Mouse (Mus musculus) MEL (cell line): ENCODE data around the gene Hhipl2. TPM values are rescaled to one million over a fixed set of nuclear protein-coding genes. Genes with fewer than 3 reads are reported as not detected.

ENCODE experiments used
- DNase-seq: peaks from one replicate; pipeline ENCODE4 v3.0.0; 2011; ENCODE audit warnings: low read depth, low spot score
- H3K27ac ChIP-seq: 2 replicates; pipeline ENCODE4 v1.5.1; 2012; ENCODE audit warnings: low read depth, mild to moderate bottlenecking, control low read depth, low read length, moderate library complexity; ENCODE audit not compliant: control insufficient read depth
- H3K27me3 ChIP-seq, 2 experiments: fragments of 150-350 bp in 1 of 2; sonication (generic) in 1 of 2; 2 replicates each; pipeline ENCODE4 v1.6.1; 2012; ENCODE audit warnings: low read length in 2 of 2, mild to moderate bottlenecking in 2 of 2, improper control_type of control experiment in 1 of 2, moderate library complexity in 1 of 2; ENCODE audit not compliant: insufficient read depth in 2 of 2, control insufficient read depth in 1 of 2
- H3K36me3 ChIP-seq, 2 experiments: 2 replicates each; pipeline ENCODE4 v1.6.1; 2012 to 2014; ENCODE audit warnings: low read length in 2 of 2, improper control_type of control experiment in 1 of 2, inconsistent platforms in 1 of 2, mild to moderate bottlenecking in 1 of 2; ENCODE audit not compliant: insufficient read depth in 2 of 2, control insufficient read depth in 1 of 2
- H3K4me1 ChIP-seq, 2 experiments: fragments of 150-350 bp in 1 of 2; sonication (generic) in 1 of 2; 2 replicates each; pipeline ENCODE4 v1.6.1; 2012; ENCODE audit warnings: low read length in 2 of 2, improper control_type of control experiment in 1 of 2, mild to moderate bottlenecking in 1 of 2; ENCODE audit not compliant: insufficient read depth in 2 of 2, control insufficient read depth in 1 of 2
- H3K4me3 ChIP-seq, 2 experiments: fragments of 150-350 bp in 1 of 2; sonication (generic) in 1 of 2; 2 replicates each; pipeline ENCODE4 v1.5.1; 2012; ENCODE audit warnings: low read depth in 2 of 2, low read length in 2 of 2, mild to moderate bottlenecking in 2 of 2, moderate library complexity in 2 of 2, control low read depth in 1 of 2, improper control_type of control experiment in 1 of 2; ENCODE audit not compliant: control insufficient read depth in 1 of 2, insufficient read depth in 1 of 2
- H3K79me2 ChIP-seq: 2 replicates; pipeline ENCODE4 v1.6.1; 2012; ENCODE audit warnings: mild to moderate bottlenecking, low read length, moderate library complexity; ENCODE audit not compliant: control insufficient read depth, poor library complexity, insufficient read depth
- H3K9ac ChIP-seq: 2 replicates; pipeline ENCODE4 v1.6.1; 2012; ENCODE audit warnings: low read depth, mild to moderate bottlenecking, control low read depth, low read length, moderate library complexity; ENCODE audit not compliant: control insufficient read depth, poor library complexity, severe bottlenecking
- H3K9me3 ChIP-seq: fragments of 150-350 bp; sonication (generic); replicated peaks from 2 replicates; pipeline ENCODE4 v1.6.1; 2012; ENCODE audit warnings: mild to moderate bottlenecking, low read length, improper control_type of control experiment, moderate library complexity; ENCODE audit not compliant: insufficient read depth
- CHD1 ChIP-seq: IDR thresholded peaks from 2 replicates; pipeline ENCODE4 v1.6.1; 2012; ENCODE audit warnings: low read depth, mild to moderate bottlenecking, inconsistent platforms, low read length, improper control_type of control experiment
- CHD2 ChIP-seq: IDR thresholded peaks from 2 replicates; pipeline ENCODE4 v1.6.1; 2011; ENCODE audit warnings: low read length, improper control_type of control experiment
- CTCF ChIP-seq, 3 experiments: IDR thresholded peaks in 2 of 3; conservative IDR thresholded peaks in 1 of 3; 2 replicates each; pipeline ENCODE4 v1.5.1; 2011 to 2012; ENCODE audit warnings: low read length in 3 of 3, low read depth in 2 of 3, mild to moderate bottlenecking in 2 of 3, improper control_type of control experiment in 1 of 3, inconsistent platforms in 1 of 3, mixed read lengths in 1 of 3, moderate library complexity in 1 of 3; ENCODE audit not compliant: control insufficient read depth in 1 of 3, insufficient read depth in 1 of 3, poor library complexity in 1 of 3, severe bottlenecking in 1 of 3
- GATA1 ChIP-seq: IDR thresholded peaks from 2 replicates; pipeline ENCODE4 v1.6.1; 2011; ENCODE audit warnings: low read depth, low read length, improper control_type of control experiment
- RAD21 ChIP-seq: IDR thresholded peaks from 2 replicates; pipeline ENCODE4 v1.6.1; 2011; ENCODE audit warnings: mild to moderate bottlenecking, low read depth, low read length, improper control_type of control experiment
- SIN3A ChIP-seq: IDR thresholded peaks from 2 replicates; pipeline ENCODE4 v1.6.1; 2012; ENCODE audit warnings: low read length, improper control_type of control experiment, inconsistent platforms
- SMC3 ChIP-seq: IDR thresholded peaks from 2 replicates; pipeline ENCODE4 v1.6.1; 2011; ENCODE audit warnings: low read depth, low read length, improper control_type of control experiment
- UBTF ChIP-seq: IDR thresholded peaks from 2 replicates; pipeline ENCODE4 v1.6.1; 2012; ENCODE audit warnings: low read depth, mild to moderate bottlenecking, inconsistent platforms, low read length, improper control_type of control experiment, moderate library complexity, borderline replicate concordance; ENCODE audit not compliant: insufficient read depth
- ZC3H11A ChIP-seq: IDR thresholded peaks from 2 replicates; pipeline ENCODE4 v1.6.1; 2012; ENCODE audit warnings: low read depth, mild to moderate bottlenecking, inconsistent platforms, low read length, improper control_type of control experiment
- ZMIZ1 ChIP-seq: IDR thresholded peaks from 2 replicates; pipeline ENCODE4 v1.6.1; 2012; ENCODE audit warnings: low read depth, mild to moderate bottlenecking, inconsistent platforms, low read length, improper control_type of control experiment, moderate library complexity
- ZNF384 ChIP-seq: IDR thresholded peaks from 2 replicates; pipeline ENCODE4 v1.6.1; 2012; ENCODE audit warnings: low read depth, mild to moderate bottlenecking, inconsistent platforms, low read length, improper control_type of control experiment
- polyA plus RNA-seq, 2 experiments: library from polyadenylated mRNA; stranded (reverse) in 1 of 2; unstranded in 1 of 2; fragments of >175 nt in 1 of 2; fragments of >200 nt in 1 of 2; gene quantifications; 2 replicates each; pipeline versions ENCODE4 v1.2.1 to v1.2.4; 2012; ENCODE audit warnings: low replicate concordance in 2 of 2, low read depth in 1 of 2; ENCODE audit not compliant: insufficient read length in 2 of 2, insufficient read depth in 1 of 2, missing spikeins in 1 of 2
- total RNA-seq: library from RNA; depleted of rRNA; stranded (reverse); fragments of 300-350 nt; gene quantifications from 2 replicates; pipeline ENCODE4 v1.2.3, GENCODE M21; 2012; rRNA removed

The Hhipl2 gene
- total and polyA plus RNA-seq, 3 experiments: 0.08 to 0.63 TPM; not detected in 1

DNA sequence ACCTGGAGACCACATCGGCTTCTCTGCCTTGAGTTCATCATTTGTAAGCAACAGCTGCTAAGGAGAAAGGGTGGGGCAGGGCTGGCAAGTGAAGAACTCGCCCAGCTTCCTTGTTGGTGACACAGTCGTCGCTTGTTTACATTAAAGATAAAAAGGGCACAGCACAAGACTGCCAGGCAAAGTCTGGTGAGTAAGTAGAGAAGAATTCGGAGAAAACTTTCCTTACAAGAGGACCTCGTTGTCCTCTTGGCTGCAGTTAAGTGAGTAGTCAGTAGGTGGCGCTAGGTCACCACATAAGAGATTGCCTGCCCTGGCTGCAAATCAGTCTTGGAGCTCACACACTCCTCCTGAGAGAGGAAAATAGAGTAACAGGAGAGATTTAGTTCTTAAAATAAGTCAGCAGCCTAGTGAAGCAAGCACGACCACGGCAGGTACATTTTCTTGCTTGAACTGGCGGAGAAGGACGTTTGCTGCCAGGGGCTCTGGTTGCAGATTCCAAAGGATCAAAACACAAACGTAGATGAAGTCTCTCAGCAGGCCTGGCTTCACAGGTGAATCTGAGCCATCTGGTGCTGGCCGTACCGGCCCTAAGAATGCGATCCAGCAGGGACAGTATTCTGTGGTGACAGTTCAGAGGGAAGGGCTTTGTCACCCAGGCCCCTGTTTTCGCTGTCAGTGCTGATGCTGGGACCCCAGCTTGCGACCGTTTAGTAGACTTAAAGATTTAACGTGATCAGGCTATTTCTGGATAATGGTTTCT, 24.2 kb downstream of the Hhipl2 start:
- H3K79me2 ChIP-seq: no peaks in the 10 kb centered on the region
- H3K27me3 ChIP-seq: no peaks in the 10 kb centered on the region
- no peak overlapping the region for H3K27ac ChIP-seq
- no peak overlapping the region for H3K4me3 ChIP-seq
- H3K9ac ChIP-seq: no peak overlapping the region
- no peaks in the 10 kb centered on the region for H3K4me1 ChIP-seq
- no peaks in the 10 kb centered on the region for H3K9me3 ChIP-seq
- H3K36me3 ChIP-seq: no peaks in the 10 kb centered on the region
- TF ChIP-seq ZC3H11A (peak; percentile 81), RAD21 (peak; percentile 93), CHD1 (no peak), SMC3 (peak; percentile 77), CHD2 (no peak), ZNF384 (no peak), CTCF (IDR thresholded peaks at IDR 0.05 in 2 of 3, conservative IDR thresholded peaks at IDR 0.05 in 1 of 3; ENCODE audit: control insufficient read depth in 1 of 3, insufficient read depth in 1 of 3, low read depth in 2 of 3, low read length in 3 of 3, poor library complexity in 1 of 3, severe bottlenecking in 1 of 3) (peak; percentile 76 to 85 (median 83)), ZMIZ1 (no peak), GATA1 (no peak), UBTF (no peak)
- DNase-seq: peak; percentile 86

DNA sequence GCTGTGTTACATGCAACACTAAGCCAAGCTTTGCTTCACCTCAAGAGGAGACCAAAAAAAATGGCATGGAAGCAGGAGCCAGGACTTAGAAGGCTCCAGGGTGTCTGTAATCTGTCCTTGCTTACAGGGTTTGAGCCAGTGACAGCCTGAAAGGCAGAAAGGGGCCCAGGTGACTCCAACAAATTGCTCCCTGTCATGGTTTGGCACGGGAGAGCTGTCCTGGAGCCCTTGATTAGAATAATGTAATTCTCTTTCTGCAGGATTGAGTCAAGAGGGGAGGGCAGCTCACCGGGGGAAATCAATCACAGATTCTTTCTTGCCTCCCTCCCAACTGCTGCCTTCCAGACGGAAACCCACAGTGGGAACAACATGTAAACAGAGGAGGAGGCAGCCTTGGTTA, 35.1 kb downstream of the Hhipl2 start:
- Histone ChIP-seq H3K4me3 (no peak overlapping the region), H3K27ac (no peak overlapping the region), H3K4me1 (no peaks in the 10 kb centered on the region), H3K9ac (no peak overlapping the region), H3K36me3 (no peaks in the 10 kb centered on the region), H3K27me3 (no peaks in the 10 kb centered on the region), H3K79me2 (no peaks in the 10 kb centered on the region), H3K9me3 (no peaks in the 10 kb centered on the region)
- no peak for TF ChIP-seq SIN3A
- no peak for DNase-seq

Other genes starting within 250 kb of the Hhipl2 start
- 5.9 and 6.3 TPM in 2 replicates for gene Disp1, start 196.7 kb upstream of the Hhipl2 start, total RNA-seq
- gene Disp1, start 196.7 kb upstream of the Hhipl2 start, polyA plus RNA-seq: 1 to 10 TPM in 1 of 2 experiments, not detected in 1; 9.9 TPM
- 17.7 and 21.5 TPM in 2 replicates for gene Aida, start 121.6 kb upstream of the Hhipl2 start, total RNA-seq
- gene Aida, start 121.6 kb upstream of the Hhipl2 start, polyA plus RNA-seq: 10 to 100 TPM in 1 of 2 experiments, not detected in 1; 36.0 TPM
- 22.9 and 28.4 TPM in 2 replicates for gene Brox, start 120.9 kb upstream of the Hhipl2 start, total RNA-seq
- 100 to 1,000 TPM in 1 of 2 experiments, 10 to 100 TPM in 1; 25.4 to 145 TPM for gene Brox, start 120.9 kb upstream of the Hhipl2 start, polyA plus RNA-seq
- gene Mia3, start 48.7 kb upstream of the Hhipl2 start, total RNA-seq: 46.9 and 47.6 TPM in 2 replicates
- 10 to 100 TPM in 1 of 2 experiments, not detected in 1; 50.1 TPM for gene Mia3, start 48.7 kb upstream of the Hhipl2 start, polyA plus RNA-seq
- 15.5 and 21.5 TPM in 2 replicates for gene Taf1a, start 29.2 kb upstream of the Hhipl2 start, total RNA-seq
- 10 to 100 TPM in 1 of 2 experiments, not detected in 1; 23.8 TPM for gene Taf1a, start 29.2 kb upstream of the Hhipl2 start, polyA plus RNA-seq